Mouse (Mus musculus) c-Kit-positive CD71-negative TER-119-negative erythroid progenitor cells, embryonic 14.5 days (primary cell): ENCODE measurements around the gene Cbx6.

Experiments
- DNase-seq: peaks from one replicate; pipeline ENCODE4 v3.0.0-alpha.2; 2013; ENCODE audit warnings: low read depth

Cbx6 gene

GRCm38 (mm10) chr15:79834130-79834880 is at the start of gene Cbx6, which contains the start of gene Npcd:
Gene Cbx6 (minus strand): TSS chr15:79834688.
Gene Npcd (minus strand): TSS chr15:79834237.
- peak; percentile 77 for DNase-seq

GRCm38 (mm10) chr15:79883352-79883822 is 48.9 kb upstream of the Cbx6 start:
- peak; percentile 73 for DNase-seq

DNA sequence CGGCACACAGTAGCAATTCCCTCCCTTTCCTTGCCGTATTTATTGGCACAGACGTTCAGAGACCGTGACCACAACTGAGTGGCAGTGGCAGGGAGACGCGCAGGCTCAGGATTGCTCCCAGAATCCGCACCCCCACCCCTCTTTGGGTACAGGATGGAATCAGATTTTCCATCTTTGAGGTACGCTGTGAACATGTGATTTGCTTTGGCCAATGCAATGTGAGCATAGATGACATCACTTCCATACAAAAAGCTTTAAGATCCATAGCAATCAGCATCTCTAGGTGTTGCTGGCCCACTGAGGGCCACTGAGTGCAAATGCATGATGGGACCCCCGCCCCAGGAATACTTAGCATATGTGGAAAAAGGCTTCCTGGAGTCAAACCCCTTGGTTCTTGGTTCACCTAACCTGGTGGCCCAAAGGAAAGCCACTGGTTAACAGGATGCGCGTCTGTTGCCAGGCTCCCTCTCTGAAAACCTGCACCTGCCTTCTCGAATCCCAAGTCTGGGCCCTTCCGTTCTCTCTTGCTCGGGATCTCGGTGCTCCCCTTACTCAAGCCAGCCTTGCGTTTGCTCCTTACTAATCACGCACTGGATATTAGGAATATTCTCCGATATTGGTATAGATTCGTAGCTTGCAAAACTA is 48.3 kb upstream of the Cbx6 start:
- no peak for DNase-seq

- no peak for DNase-seq
Measured at GRCm38 (mm10) chr15:79880477-79880876, 46.0 kb upstream of the Cbx6 start.

GRCm38 (mm10) chr15:79879319-79879718 is 44.8 kb upstream of the Cbx6 start:
- DNase-seq: no peak

GRCm38 (mm10) chr15:79878725-79879136 is 44.2 kb upstream of the Cbx6 start:
- DNase-seq: no peak

DNA sequence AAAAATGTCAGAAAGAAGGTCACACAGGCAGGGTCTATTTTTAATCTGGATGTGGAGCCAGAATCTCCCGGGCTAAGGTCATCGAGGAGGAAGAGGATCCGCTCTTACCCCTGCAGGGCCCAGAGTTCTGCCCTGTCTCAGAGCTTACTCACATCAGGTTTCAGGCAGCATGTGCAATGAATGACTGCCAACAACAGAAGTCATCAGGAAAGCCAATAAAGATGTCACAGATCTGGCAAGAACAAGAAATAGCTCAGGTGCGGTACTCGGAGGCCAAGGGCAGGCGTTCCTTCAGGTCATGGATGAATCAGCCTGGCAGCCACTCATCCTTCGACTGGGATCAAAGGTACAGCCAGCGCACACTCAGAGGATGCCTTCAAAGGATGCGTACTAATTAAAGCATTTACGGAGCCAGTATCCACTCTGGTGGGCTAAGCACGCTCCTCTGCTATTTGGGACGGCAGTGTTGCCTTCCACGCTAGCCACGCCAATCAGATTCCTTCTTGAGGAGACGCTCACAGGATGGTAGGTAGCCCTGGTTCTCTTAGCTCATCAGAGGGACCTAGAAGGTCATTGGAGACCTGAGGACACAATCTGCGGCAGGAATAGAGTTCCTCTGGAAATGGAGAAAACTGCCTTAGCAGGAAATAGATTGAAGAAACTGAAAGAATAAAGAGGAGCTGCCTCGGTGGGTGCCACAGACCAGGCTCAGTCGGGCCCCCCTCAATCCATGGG is 40.9 kb upstream of the Cbx6 start:
- DNase-seq: no peak

DNA sequence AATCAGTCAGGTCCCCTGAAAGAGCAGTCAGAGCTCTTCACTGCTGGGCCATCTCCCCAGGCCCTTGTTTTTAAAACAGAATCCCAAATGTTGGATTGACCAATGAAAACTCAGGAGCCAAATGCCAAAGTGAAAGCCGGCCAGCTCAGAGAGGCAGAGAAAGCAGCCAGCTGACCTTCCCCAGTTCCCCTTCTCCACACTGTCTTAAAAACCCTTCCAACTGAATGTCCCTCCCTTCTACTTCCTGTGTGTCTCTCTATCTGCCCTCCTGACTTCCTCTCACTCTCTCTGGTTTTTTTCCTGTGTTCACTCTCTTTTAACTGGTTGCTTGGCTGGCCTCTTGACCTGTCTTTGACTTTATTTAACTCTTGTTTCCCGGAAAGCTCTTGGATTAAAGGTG is 39.5 kb upstream of the Cbx6 start:
- DNase-seq: no peak

DNA sequence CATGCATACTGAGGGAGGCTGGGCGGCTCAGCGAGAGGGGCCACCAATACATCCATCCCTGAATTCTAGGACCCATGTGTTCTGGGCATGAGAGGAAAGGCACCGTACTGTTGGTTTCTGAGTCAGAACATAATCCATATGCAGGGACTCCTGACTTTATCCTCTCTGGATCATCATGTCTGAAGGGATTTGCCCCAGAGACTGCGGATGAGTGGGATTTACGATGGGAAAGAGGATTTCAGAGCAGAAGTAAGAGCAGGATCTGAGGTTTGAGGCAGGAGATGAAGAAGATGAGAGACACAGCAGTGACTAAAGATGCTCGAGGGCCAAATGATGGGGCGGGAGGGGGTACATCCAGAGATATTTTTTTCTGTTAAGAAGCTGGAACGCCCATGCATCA is 39.1 kb upstream of the Cbx6 start:
- no peak for DNase-seq

- no peak for DNase-seq
Measured at GRCm38 (mm10) chr15:79867260-79868002, 32.9 kb upstream of the Cbx6 start.

GRCm38 (mm10) chr15:79859821-79860220 is 25.3 kb upstream of the Cbx6 start:
- no peak for DNase-seq

DNA sequence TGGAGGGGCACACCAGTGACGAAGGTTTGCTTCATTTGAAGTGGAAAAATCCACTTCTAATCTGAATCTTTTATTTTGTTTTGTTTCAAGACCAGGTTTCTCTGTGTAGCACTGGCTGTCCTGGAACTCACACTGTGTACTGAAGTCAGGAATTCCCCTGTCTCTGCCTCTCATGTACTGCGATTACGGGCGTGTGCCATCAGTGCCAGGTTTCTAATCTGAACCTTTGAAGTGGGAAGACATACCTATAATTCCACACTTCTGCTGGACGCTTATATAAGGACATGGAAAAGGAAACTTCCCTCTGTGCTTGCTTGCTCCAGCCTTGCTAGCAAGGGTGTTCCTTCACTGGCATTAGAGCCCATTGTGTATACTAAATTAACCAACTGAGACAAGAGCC is 24.5 kb upstream of the Cbx6 start:
- no peak for DNase-seq

- DNase-seq: no peak
Measured at GRCm38 (mm10) chr15:79850143-79850542, 15.7 kb upstream of the Cbx6 start.

- no peak for DNase-seq
Measured at GRCm38 (mm10) chr15:79847100-79847499, 12.6 kb upstream of the Cbx6 start.

- no peak for DNase-seq
Measured at GRCm38 (mm10) chr15:79845986-79846385, 11.5 kb upstream of the Cbx6 start.

DNA sequence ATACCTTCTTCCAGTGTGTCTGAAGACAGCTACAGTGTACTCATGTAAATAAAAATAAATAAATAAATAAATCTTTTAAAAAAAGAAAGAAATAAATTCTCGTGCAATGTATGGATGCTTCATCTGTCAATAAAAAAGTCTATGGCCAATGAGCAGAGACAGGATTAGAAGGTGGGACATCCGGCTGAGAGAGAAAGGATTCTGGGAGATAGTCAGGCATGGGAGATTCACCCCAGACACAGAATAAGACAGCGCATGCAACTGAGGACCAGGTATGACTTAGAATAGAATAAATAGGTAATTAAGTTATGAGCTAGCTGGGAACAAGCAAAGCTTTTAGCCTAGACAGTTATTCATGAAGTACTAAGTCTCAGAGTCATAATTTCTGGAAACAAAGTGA is 8.5 kb upstream of the Cbx6 start:
- no peak for DNase-seq

DNA sequence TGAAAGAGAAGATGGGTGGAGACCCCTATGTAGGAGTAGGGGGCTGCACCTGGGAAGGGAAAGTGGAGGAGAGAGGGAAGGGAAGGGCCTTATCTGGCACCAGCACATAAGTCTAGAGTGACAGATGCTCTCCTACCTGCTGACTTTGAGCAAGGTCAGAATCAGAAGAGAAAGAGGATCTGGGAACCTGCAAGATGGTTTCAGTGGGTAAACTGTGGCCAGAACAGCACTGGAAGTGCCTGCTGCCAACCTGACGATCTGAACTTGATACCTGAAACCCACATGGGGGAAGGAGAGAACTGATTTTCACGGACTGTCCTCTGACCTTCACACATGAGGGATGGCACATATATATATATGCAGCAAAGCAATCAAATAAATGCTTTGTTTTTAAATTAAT is 5.8 kb upstream of the Cbx6 start:
- no peak for DNase-seq

DNA sequence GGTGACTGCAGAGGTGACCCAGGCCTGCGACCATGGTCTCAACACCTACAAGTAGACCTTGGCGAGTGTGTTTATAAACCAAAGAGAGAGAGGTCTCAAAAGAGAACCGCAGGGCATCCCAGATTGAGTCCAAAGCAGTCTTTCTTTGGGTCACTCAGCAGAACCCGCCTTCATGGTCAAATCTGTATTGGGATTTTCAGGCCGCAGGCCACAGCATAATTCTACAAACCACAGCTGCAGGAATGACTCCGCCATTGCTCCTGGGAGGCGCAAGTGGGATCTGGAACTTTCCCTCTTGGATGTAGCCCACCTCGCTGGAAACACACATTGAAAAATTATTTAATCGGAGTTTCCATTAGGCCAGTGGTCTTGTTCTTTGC is 383 bp upstream of the Cbx6 start:
- no peak for DNase-seq

GRCm38 (mm10) chr15:79833251-79834050 is 1.0 kb downstream of the Cbx6 start:
- no peak for DNase-seq

DNA sequence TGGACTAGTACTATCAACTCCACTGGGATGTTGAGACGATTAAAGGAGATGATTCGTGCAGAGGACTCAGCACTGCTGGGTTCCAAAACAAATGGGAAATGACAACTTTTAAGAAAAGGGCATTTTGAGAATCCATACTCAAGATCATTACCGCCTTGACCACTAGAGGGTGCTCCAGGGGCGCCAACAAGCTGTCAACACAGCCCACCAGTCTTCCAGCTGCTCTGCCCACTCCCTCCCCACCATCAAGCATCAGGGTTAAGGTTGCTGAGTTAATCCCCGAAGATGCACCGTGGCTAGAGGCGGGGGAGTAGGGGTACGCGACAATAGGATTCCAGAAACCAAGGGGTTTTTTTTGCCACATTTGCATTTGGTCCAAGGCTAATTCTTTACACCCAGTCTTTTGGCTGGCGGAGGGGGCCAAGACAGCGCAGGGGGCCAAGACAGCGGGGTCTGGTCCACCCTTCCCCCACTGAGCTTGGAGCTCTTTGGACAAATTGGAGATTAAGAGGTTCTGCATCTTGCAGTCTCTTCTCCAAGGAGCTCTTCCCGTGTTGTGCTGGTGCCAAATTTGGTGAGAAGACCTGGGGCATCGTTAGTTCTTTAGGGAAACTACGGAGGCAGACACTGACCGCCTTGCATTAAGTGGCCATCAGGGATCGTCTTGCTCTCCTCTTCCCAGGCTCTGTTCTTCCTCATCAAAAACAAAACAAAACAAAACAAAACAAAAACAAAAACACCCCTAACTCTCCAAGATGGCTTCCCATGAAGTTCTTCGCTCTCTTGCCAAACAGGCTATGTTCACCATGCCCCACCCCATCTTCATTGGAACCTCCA is 2.2 kb downstream of the Cbx6 start:
- DNase-seq: peak; percentile 73
